Mouse (Mus musculus) heart, embryonic 13.5 days (tissue): Measurements from ENCODE around the gene Tpsg1. TPM values are rescaled to one million over a fixed set of nuclear protein-coding genes. Genes with fewer than 3 reads are reported as not detected.
A peak's percentile ranks its signal among the peaks of the same experiment; 100 is the strongest.

Experiments
- ATAC-seq: fragments of 200-750 bp; cut with Nextera tagmentation; 2 replicates; pipeline ENCODE4 v1.8.0; 2017; ENCODE audit warnings: moderate TSS enrichment; ENCODE audit not compliant: insufficient number of reproducible peaks, low FRiP score, low TSS enrichment; ENCODE audit errors: extremely low read depth
- H3K27ac ChIP-seq: fragments of 300-500 bp; sonication (generic); replicated peaks from 2 replicates; pipeline ENCODE4 v1.5.1; 2015; ENCODE audit warnings: moderate library complexity, mild to moderate bottlenecking, inconsistent platforms
- H3K27me3 ChIP-seq: fragments of 300-500 bp; sonication (generic); replicated peaks from 2 replicates; pipeline ENCODE4 v1.6.1; 2015; ENCODE audit warnings: mild to moderate bottlenecking, inconsistent platforms
- H3K36me3 ChIP-seq: fragments of 300-500 bp; sonication (generic); 2 replicates; pipeline ENCODE4 v1.6.1; 2015; ENCODE audit warnings: mild to moderate bottlenecking, inconsistent platforms
- H3K4me1 ChIP-seq: fragments of 300-500 bp; sonication (generic); 2 replicates; pipeline ENCODE4 v1.6.1; 2015; ENCODE audit warnings: inconsistent platforms
- H3K4me2 ChIP-seq: fragments of 300-500 bp; sonication (generic); 2 replicates; pipeline ENCODE4 v1.6.1; 2015; ENCODE audit warnings: inconsistent platforms, mild to moderate bottlenecking, moderate library complexity
- H3K4me3 ChIP-seq: fragments of 300-500 bp; sonication (generic); 2 replicates; pipeline ENCODE4 v1.5.1; 2015; ENCODE audit warnings: moderate library complexity, mild to moderate bottlenecking, inconsistent platforms
- H3K9ac ChIP-seq: fragments of 300-500 bp; sonication (generic); 2 replicates; pipeline ENCODE4 v1.6.1; 2015; ENCODE audit warnings: inconsistent platforms, mild to moderate bottlenecking, moderate library complexity
- H3K9me3 ChIP-seq: fragments of 300-500 bp; sonication (generic); 2 replicates; pipeline ENCODE4 v1.6.1; 2016; ENCODE audit warnings: inconsistent platforms
- WGBS: fragments of 180-500 bp; shearing (Covaris S2); methylation state at CpG from one replicate; pipeline ENCODE4 v1.1.7; 2015; ENCODE audit warnings: mixed read lengths; 5-methylcytosine and 5-hydroxymethylcytosine counted together
- polyA plus RNA-seq: library from polyadenylated mRNA; unstranded; fragments of >200 nt; fragmentation: Nextera tagmentation; extraction: Ambion mirVana; gene quantifications from 2 replicates; pipeline ENCODE4 v1.2.1, GENCODE M21; 2015

Tpsg1 gene
- polyA plus RNA-seq, 1 experiment from 2014 or later: 0.78 TPM

- no peak overlapping the region for H3K4me3 ChIP-seq
- H3K27ac ChIP-seq: no peak overlapping the region
- H3K4me1 ChIP-seq: no peaks in the 10 kb centered on the region
- H3K9me3 ChIP-seq: no peaks in the 10 kb centered on the region
- no peak for ATAC-seq
- H3K4me2 ChIP-seq: no peak overlapping the region
- H3K36me3 ChIP-seq: peaks cover 32% of the 10 kb centered on the region
- H3K27me3 ChIP-seq: peaks cover 3% of the 10 kb centered on the region; the same call in 1 of the 2 replicates
- H3K9ac ChIP-seq: no peak overlapping the region
- WGBS: 69% methylated on average over 8 of the region's 8 CpGs
Measured at GRCm38 (mm10) chr17:25372491-25372890, 3.4 kb downstream of the Tpsg1 start.

- no peak overlapping the region for H3K9ac ChIP-seq
- H3K4me3 ChIP-seq: no peak overlapping the region
- no peaks in the 10 kb centered on the region for H3K9me3 ChIP-seq
- H3K27ac ChIP-seq: no peak overlapping the region
- 35% methylated on average over 9 of the region's 9 CpGs for WGBS
- peaks cover 44% of the 10 kb centered on the region for H3K36me3 ChIP-seq
- 0 out of 2 replicates have a peak, but pooled peaks cover 3% of the 10 kb centered on the region for H3K27me3 ChIP-seq
- no peak overlapping the region for H3K4me2 ChIP-seq
- no peak for ATAC-seq
- H3K4me1 ChIP-seq: no peaks in the 10 kb centered on the region
Measured at GRCm38 (mm10) chr17:25374011-25374410, 4.9 kb downstream of the Tpsg1 start.

GRCm38 (mm10) chr17:25394526-25394925, 25.5 kb downstream of the Tpsg1 start:
- H3K27me3 ChIP-seq: no peaks in the 10 kb centered on the region
- H3K4me2 ChIP-seq: no peak overlapping the region
- no peak overlapping the region for H3K9ac ChIP-seq
- WGBS: 74% methylated on average over 4 of the region's 4 CpGs
- no peak for ATAC-seq
- H3K36me3 ChIP-seq: peaks cover 60% of the 10 kb centered on the region
- no peak overlapping the region for H3K4me3 ChIP-seq
- H3K9me3 ChIP-seq: no peaks in the 10 kb centered on the region
- H3K27ac ChIP-seq: no peak overlapping the region
- H3K4me1 ChIP-seq: peaks cover 17% of the 10 kb centered on the region

GRCm38 (mm10) chr17:25397804-25398519, 28.9 kb downstream of the Tpsg1 start:
- no peak overlapping the region for H3K9ac ChIP-seq
- H3K27me3 ChIP-seq: no peaks in the 10 kb centered on the region
- 31% methylated on average over 14 of the region's 14 CpGs for WGBS
- H3K27ac ChIP-seq: 0 out of 2 replicates have a peak overlapping the region, but pooled peaks have one; percentile 14
- no peak overlapping the region for H3K4me2 ChIP-seq
- H3K36me3 ChIP-seq: peaks cover 31% of the 10 kb centered on the region
- H3K4me3 ChIP-seq: no peak overlapping the region
- peaks cover 28% of the 10 kb centered on the region for H3K4me1 ChIP-seq
- no peak for ATAC-seq
- no peaks in the 10 kb centered on the region for H3K9me3 ChIP-seq

GRCm38 (mm10) chr17:25398520-25398838, 29.4 kb downstream of the Tpsg1 start:
- WGBS: 55% methylated on average over 13 of the region's 13 CpGs
- 0 out of 2 replicates have a peak overlapping the region, but pooled peaks have one; percentile 14 for H3K27ac ChIP-seq
- no peaks in the 10 kb centered on the region for H3K27me3 ChIP-seq
- H3K36me3 ChIP-seq: peaks cover 26% of the 10 kb centered on the region
- peaks cover 28% of the 10 kb centered on the region for H3K4me1 ChIP-seq
- ATAC-seq: no peak
- H3K9ac ChIP-seq: no peak overlapping the region
- no peaks in the 10 kb centered on the region for H3K9me3 ChIP-seq
- H3K4me2 ChIP-seq: no peak overlapping the region
- H3K4me3 ChIP-seq: no peak overlapping the region

GRCm38 (mm10) chr17:25400443-25400842, 31.4 kb downstream of the Tpsg1 start:
- no peaks in the 10 kb centered on the region for H3K27me3 ChIP-seq
- no peaks in the 10 kb centered on the region for H3K9me3 ChIP-seq
- no peak overlapping the region for H3K9ac ChIP-seq
- H3K4me2 ChIP-seq: no peak overlapping the region
- 11% methylated on average over 7 of the region's 7 CpGs for WGBS
- H3K27ac ChIP-seq: no peak overlapping the region
- ATAC-seq: no peak
- peaks cover 23% of the 10 kb centered on the region for H3K36me3 ChIP-seq
- H3K4me3 ChIP-seq: no peak overlapping the region
- peaks cover 43% of the 10 kb centered on the region for H3K4me1 ChIP-seq

- Histone ChIP-seq H3K9me3 (no peaks in the 10 kb centered on the region), H3K4me2 (no peak overlapping the region), H3K27ac (no peak overlapping the region), H3K9ac (no peak overlapping the region), H3K27me3 (no peaks in the 10 kb centered on the region), H3K4me3 (no peak overlapping the region), H3K4me1 (peaks cover 54% of the 10 kb centered on the region), H3K36me3 (peaks cover 16% of the 10 kb centered on the region)
- 56% methylated on average over 4 of the region's 4 CpGs for WGBS
- no peak for ATAC-seq
Measured at GRCm38 (mm10) chr17:25401491-25401890, 32.4 kb downstream of the Tpsg1 start.

- ATAC-seq: no peak
- no peak overlapping the region for H3K27ac ChIP-seq
- H3K4me1 ChIP-seq: peaks cover 61% of the 10 kb centered on the region
- H3K9me3 ChIP-seq: no peaks in the 10 kb centered on the region
- H3K9ac ChIP-seq: no peak overlapping the region
- no peak overlapping the region for H3K4me2 ChIP-seq
- 82% methylated on average over 13 of the region's 13 CpGs for whole genome bisulfite sequencing
- peaks cover 9% of the 10 kb centered on the region for H3K36me3 ChIP-seq
- H3K27me3 ChIP-seq: no peaks in the 10 kb centered on the region
- H3K4me3 ChIP-seq: no peak overlapping the region
Measured at GRCm38 (mm10) chr17:25402224-25402623, 33.2 kb downstream of the Tpsg1 start.

- H3K27me3 ChIP-seq: no peaks in the 10 kb centered on the region
- no peak for ATAC-seq
- peaks cover 67% of the 10 kb centered on the region for H3K4me1 ChIP-seq
- 0 out of 2 replicates have a peak, but pooled peaks cover 5% of the 10 kb centered on the region for H3K36me3 ChIP-seq
- H3K9me3 ChIP-seq: no peaks in the 10 kb centered on the region
- WGBS: 46% methylated on average over 3 of the region's 3 CpGs
- no peak overlapping the region for H3K4me3 ChIP-seq
- no peak overlapping the region for H3K27ac ChIP-seq
- no peak overlapping the region for H3K4me2 ChIP-seq
- H3K9ac ChIP-seq: no peak overlapping the region; the same call in 1 of the 2 replicates
Measured at GRCm38 (mm10) chr17:25404190-25404589, 35.1 kb downstream of the Tpsg1 start.

- Histone ChIP-seq H3K27me3 (no peaks in the 10 kb centered on the region), H3K36me3 (0 out of 2 replicates have a peak, but pooled peaks cover 5% of the 10 kb centered on the region), H3K9me3 (no peaks in the 10 kb centered on the region), H3K4me3 (no peak overlapping the region), H3K4me2 (peak overlapping the region; percentile 27), H3K4me1 (peaks cover 69% of the 10 kb centered on the region), H3K27ac (peak overlapping the region; percentile 81), H3K9ac (peak overlapping the region; percentile 61)
- 5% methylated on average over 10 of the region's 10 CpGs for WGBS
- no peak for ATAC-seq
Measured at GRCm38 (mm10) chr17:25405224-25405895, 36.3 kb downstream of the Tpsg1 start.

- H3K27me3 ChIP-seq: no peaks in the 10 kb centered on the region
- peak overlapping the region; percentile 81 for H3K27ac ChIP-seq
- peaks cover 75% of the 10 kb centered on the region for H3K4me1 ChIP-seq
- peak overlapping the region; percentile 27 for H3K4me2 ChIP-seq
- WGBS: 25% methylated on average over 6 of the region's 6 CpGs
- ATAC-seq: no peak
- H3K9me3 ChIP-seq: no peaks in the 10 kb centered on the region
- no peak overlapping the region for H3K4me3 ChIP-seq
- H3K36me3 ChIP-seq: 0 out of 2 replicates have a peak, but pooled peaks cover 5% of the 10 kb centered on the region
- H3K9ac ChIP-seq: peak overlapping the region; percentile 61
Measured at GRCm38 (mm10) chr17:25406011-25406441, 37.0 kb downstream of the Tpsg1 start.
